ENCODE assay signal across 8 mouse cellular contexts in genomic region chr2:24049344-24049990, GRCm38 (mm10). TPM values are rescaled to one million over a fixed set of nuclear protein-coding genes. Genes with fewer than 3 reads are reported as not detected.
DNase-seq lines count a peak whose midpoint lies in the region; ATAC-seq and TF ChIP-seq lines count a peak whose summit lies in the region.

TSS of gene Hnmt (minus strand) at chr2:24049394.

- H3K27ac ChIP-seq in bone marrow macrophage, adult 2 months (ENCODE audit: insufficient read depth, low read depth, low read length) = peak within 1 kb of the TSS; percentile 1; the same call in 1 of the 2 replicates
- peak within 1 kb of the TSS; percentile 75 for H3K27ac ChIP-seq in heart, postnatal 0 days (ENCODE audit: low read depth)
- H3K27ac ChIP-seq in midbrain, embryonic 12.5 days (replicated peaks) = no peak within 1 kb of the TSS; the same call in 1 of the 2 replicates

- intact Hi-C loops in left cerebral cortex, postnatal 10 days (cut with DNase I) = no loop called here

- H3K4me2 ChIP-seq in heart, postnatal 0 days (ENCODE audit: low read depth, low read length) = peak within 1 kb of the TSS; percentile 61
- peak within 1 kb of the TSS; percentile 58 for H3K4me2 ChIP-seq in midbrain, embryonic 12.5 days (replicated peaks)

- no peaks in the 10 kb centered on the region for H3K9me3 ChIP-seq in heart, postnatal 0 days (replicated peaks; ENCODE audit: control insufficient read depth, low read length)
- no peaks in the 10 kb centered on the region for H3K9me3 ChIP-seq in midbrain, embryonic 12.5 days

- TF ChIP-seq POLR2A in bone marrow macrophage, adult 2 months (IDR thresholded peaks at IDR 0.05; ENCODE audit: borderline replicate concordance, low read depth, low read length) = no peak

- no peak for DNase-seq in frontal cortex, postnatal 10 days (ENCODE audit: low spot score in 2 of 2)
- no peak for DNase-seq in heart, postnatal 0 days (ENCODE audit: low spot score)
- no peak for DNase-seq in left cerebral cortex, postnatal 10 days (ENCODE audit: extremely low spot score in 1 of 2, low spot score in 2 of 2)
- no peak for DNase-seq in cerebellum, adult 18-20 months
- DNase-seq in thymus, postnatal 25 days = no peak

- no peak for TF ChIP-seq EP300 in heart, postnatal 0 days (IDR thresholded peaks at IDR 0.05; ENCODE audit: low read depth)

- peak within 1 kb of the TSS; percentile 51 for H3K9ac ChIP-seq in heart, postnatal 0 days (replicated peaks; ENCODE audit: low read depth, low read length)
- H3K9ac ChIP-seq in midbrain, embryonic 12.5 days (replicated peaks) = 0 out of 2 replicates have a peak within 1 kb of the TSS, but pooled peaks have one; percentile 24

- peak; percentile 62 for ATAC-seq in frontal cortex, adult (ENCODE audit: low TSS enrichment)
- ATAC-seq in heart, postnatal 0 days (ENCODE audit: insufficient read depth, low read depth) = no peak
- no peak for ATAC-seq in midbrain, embryonic 12.5 days (ENCODE audit: low FRiP score, low read depth)

- 29% methylated on average over 7 of the region's 7 CpGs for WGBS in heart, postnatal 0 days
- 46% methylated on average over 7 of the region's 7 CpGs for WGBS in midbrain, embryonic 12.5 days

- H3K4me3 ChIP-seq in bone marrow macrophage, adult 2 months (ENCODE audit: insufficient read depth, low read length) = peak within 1 kb of the TSS; percentile 38
- peak within 1 kb of the TSS; percentile 53 for H3K4me3 ChIP-seq in heart, postnatal 0 days (ENCODE audit: low read depth, low read length)
- H3K4me3 ChIP-seq in midbrain, embryonic 12.5 days = peak within 1 kb of the TSS; percentile 36

- no peaks in the 10 kb centered on the region for H3K36me3 ChIP-seq in heart, postnatal 0 days (replicated peaks; ENCODE audit: control insufficient read depth, insufficient read depth, low read length)
- no peaks in the 10 kb centered on the region for H3K36me3 ChIP-seq in midbrain, embryonic 12.5 days

- no peaks in the 10 kb centered on the region for H3K4me1 ChIP-seq in bone marrow macrophage, adult 2 months (ENCODE audit: control insufficient read depth, insufficient read depth, low read length)
- no peaks in the 10 kb centered on the region for H3K4me1 ChIP-seq in heart, postnatal 0 days (ENCODE audit: control insufficient read depth, insufficient read depth)
- H3K4me1 ChIP-seq in midbrain, embryonic 12.5 days = peaks cover 13% of the 10 kb centered on the region

- no peaks in the 10 kb centered on the region for H3K27me3 ChIP-seq in heart, postnatal 0 days (ENCODE audit: control insufficient read depth, insufficient read depth, low read length)
- no peaks in the 10 kb centered on the region for H3K27me3 ChIP-seq in midbrain, embryonic 12.5 days

- no peak for TF ChIP-seq CTCF in bone marrow macrophage, adult 2 months (IDR thresholded peaks at IDR 0.05; ENCODE audit: low read depth, low read length)
- no peak for TF ChIP-seq CTCF in heart, postnatal 0 days (IDR thresholded peaks at IDR 0.05; ENCODE audit: low read depth)

RNA-seq across cellular contexts. Expression of gene Hnmt, which starts in this region (rescaled TPM):
- polyA plus RNA-seq in bone marrow macrophage, adult 2 months (2012; ENCODE audit: insufficient read depth, insufficient read length, missing spikeins) = 37.6 and 38.3 TPM in 2 replicates
- total RNA-seq in heart, postnatal 0 days (2014; rRNA removed; ENCODE audit: low replicate concordance) = 2.2 and 7.1 TPM in 2 replicates
- 8.2 and 9.9 TPM in 2 replicates for polyA plus RNA-seq in heart, postnatal 0 days (2015; fragmentation: Nextera tagmentation; extraction: Ambion mirVana)
- total RNA-seq in left cerebral cortex, postnatal 10 days (2021) = 10 to 100 TPM; 30.9 to 33.3 TPM
- 1.0 and 2.1 TPM in 2 replicates for polyA plus RNA-seq in midbrain, embryonic 12.5 days (2016; fragmentation: Nextera tagmentation; extraction: Ambion mirVana)
